Mouse (Mus musculus) liver, adult (tissue): ENCODE results near the gene Fmo1.

Experiments used
- GATA4 ChIP-seq: IDR thresholded peaks from 2 replicates; pipeline ENCODE4 v1.6.1; 2014; ENCODE audit warnings: mild to moderate bottlenecking, low read length; ENCODE audit not compliant: insufficient replicate concordance

The Fmo1 gene

GRCm38 (mm10) chr1:162871701-162872311 lies 5.4 kb upstream of the Fmo1 start:
- TF ChIP-seq GATA4 = no peak

- 0 out of 2 replicates have a peak, but pooled peaks have one; percentile 5 for TF ChIP-seq GATA4
These were observed 4.6 kb upstream of the Fmo1 start for GRCm38 (mm10) chr1:162870978-162871377.

DNA sequence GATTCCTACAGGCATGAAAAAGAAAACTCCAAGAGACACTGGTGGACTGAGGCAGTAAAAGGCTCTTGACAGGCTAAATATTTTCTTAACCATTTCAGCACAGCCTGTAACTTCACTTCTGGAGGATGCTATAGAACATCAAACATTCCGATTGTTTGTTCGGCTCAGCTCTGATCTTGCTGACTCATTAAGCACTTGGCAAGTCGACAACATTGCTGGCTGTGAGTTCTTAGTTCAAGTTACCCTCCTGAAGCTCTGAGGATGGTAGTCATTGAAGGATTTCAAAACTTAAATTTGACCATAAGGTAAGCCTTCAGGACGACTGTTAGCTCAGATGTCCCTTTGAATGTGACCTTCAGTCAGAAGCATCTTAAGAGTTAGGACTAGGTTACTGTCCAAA lies 986 bp upstream of the Fmo1 start:
- TF ChIP-seq GATA4 = no peak

DNA sequence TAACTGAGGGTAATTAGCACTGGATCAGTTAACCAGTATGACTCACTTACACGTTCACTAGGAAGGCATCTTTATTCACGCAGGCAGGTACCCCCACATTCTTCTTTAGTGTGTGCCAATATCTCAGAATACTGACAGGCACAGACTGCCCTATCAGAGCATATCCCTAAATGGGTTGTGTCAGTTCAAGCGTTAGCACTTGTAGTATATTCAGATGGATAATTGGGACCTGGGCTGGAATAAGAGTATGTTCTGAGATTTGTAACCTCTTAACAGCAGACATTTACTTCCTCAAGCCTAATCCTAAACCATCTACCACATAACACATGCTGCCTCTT lies 948 bp downstream of the Fmo1 start:
- TF ChIP-seq GATA4 = no peak

DNA sequence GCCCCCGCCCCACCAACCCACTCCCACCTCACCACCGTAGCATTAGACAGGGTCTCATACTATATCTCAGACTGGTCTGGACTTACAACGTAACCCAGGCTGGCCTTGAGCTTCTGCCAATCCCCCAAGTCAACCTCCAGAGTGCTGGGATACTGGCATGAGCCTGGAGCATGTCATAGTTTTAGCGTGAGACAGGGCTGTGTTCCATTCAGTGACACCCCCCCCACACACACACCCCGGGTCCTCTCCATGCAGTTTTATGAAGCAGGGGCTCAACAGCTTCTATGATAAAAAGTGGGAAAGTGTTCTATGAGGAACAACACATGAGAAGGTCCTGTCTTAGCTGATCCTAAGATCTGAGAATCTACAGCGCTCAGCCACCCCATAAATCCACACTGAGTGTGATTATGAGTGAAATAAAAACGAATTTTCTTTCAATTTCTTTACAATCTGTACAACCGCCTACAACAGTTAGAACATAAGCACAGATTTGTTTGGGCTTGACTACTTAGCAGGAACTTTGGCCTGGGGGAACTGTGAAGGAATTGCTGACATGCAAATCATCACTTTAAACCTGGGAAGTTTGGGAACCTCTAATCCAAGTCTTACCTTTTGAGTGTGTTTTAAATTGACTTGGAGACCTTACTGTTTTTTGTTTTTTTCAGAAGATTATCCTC lies 1.5 kb downstream of the Fmo1 start:
- TF ChIP-seq GATA4 = no peak

DNA sequence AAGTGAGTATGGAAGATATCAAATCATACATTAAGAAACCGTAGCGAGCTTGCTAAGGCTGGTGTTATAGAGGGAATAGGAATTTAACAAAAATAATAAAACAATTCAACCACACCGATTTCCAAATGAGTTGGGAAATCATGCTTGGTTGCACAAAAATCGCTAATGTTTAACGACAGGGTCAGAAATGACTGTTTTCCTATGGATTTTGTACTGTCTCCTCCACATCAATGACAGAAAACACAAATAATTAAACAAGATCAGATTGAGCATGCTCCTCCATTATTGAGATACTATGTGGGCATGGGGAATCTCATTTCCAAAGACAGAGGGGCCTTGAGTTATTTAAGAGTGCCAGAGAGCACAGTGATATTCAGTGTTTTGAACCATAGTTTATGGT lies 2.1 kb downstream of the Fmo1 start:
- no peak for TF ChIP-seq GATA4

GRCm38 (mm10) chr1:162863579-162863978 lies 2.8 kb downstream of the Fmo1 start:
- TF ChIP-seq GATA4 = no peak

- no peak for TF ChIP-seq GATA4
These were observed 4.1 kb downstream of the Fmo1 start for GRCm38 (mm10) chr1:162862328-162862727.

- TF ChIP-seq GATA4 = no peak
These were observed 6.3 kb downstream of the Fmo1 start for GRCm38 (mm10) chr1:162859996-162860605.

GRCm38 (mm10) chr1:162859545-162859976 lies 6.8 kb downstream of the Fmo1 start:
- no peak for TF ChIP-seq GATA4

DNA sequence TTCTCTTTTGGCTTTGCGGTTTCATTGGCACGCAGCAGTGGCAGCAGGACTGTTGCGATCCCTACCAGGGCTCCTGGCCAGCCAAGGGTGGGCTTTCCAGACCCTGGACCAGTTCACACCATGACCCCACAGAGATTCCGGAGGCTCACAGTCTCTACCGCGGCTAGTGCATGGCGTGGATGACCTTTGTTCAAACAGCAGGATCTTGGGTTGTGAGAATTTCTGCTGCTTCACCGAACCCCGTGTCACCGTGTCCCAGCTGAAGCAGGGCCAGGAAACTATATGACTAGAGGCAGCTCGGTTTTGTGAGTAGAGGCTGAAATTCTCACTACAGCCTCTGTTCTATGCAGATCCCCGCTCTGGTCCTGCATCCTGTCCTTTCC lies 7.7 kb downstream of the Fmo1 start:
- no peak for TF ChIP-seq GATA4

DNA sequence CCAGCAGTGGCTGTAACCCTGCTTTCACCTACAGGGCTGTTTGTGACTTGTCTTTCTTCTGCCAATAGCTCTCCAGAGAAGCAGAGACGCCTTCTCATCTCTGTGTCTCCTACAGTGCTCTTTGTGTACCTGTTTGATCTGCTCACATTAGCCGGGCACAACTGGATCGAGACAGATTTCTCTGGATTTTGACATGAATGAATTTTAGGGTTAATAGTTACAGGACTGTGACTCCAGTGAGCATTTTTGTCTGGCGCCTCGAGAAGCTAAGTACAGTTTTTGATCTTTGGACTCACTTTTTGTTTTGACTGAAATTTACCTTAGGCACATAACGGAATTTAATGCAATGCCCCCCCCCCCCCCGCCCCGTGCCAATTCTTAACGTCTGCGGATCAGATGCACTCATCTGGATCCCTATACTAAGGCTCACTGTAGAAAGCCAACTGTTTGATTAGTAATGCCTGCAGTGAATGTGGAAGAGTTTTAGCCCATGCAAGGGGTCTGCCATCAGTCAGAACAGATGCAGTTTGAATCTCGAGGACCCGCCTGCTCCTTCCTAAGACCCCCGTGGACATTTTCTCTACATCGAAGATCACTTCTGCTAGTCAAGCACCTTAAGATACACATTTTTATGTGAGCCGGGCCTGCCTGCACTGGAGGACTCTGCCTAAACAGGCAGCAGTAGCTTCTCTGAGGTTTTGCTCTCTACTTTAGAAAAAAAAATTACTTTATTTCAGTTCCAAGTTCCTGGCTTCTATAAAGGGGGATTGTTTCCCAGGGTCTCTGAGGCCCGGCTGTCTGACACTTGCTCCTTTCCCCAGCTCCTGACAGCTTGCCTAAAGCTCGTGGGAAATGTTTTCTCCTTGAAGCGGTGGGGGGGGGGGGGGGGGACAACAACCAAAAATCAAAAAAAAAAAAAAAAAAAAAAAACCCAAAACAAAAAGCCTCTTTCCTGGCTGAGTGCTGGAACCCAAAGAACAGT lies 8.4 kb downstream of the Fmo1 start:
- TF ChIP-seq GATA4 = no peak

DNA sequence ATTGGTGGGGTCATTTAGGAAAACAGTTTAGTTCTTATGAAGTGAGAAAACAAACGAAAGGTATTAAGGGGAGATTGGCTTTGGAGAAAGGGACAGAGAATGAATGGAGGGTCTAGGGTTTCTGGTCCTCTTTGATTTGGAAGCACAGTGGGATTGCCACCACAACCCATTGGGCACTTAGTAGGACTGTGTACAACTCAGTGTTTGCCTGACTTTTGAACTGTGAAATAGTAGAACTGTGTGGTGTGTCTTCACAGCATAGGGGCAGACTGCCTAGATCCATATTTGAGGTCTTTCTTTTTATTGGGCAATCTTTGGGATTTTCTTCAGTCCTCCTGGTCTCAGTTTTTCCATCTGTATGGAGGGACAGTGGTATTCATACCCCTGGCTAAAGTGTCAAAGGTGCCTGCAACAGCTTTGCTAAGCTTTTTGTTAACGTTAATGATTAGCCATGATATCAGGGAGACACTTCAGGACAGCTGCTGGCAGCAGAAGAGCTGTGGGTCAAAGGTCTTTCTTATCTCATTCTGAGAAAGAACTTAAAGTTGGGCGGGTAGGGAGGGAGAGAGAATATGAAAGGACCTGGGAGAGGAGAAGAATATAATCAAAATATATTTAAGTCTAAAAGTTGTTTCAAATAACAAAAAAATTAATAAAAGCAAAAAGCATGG lies 12.5 kb downstream of the Fmo1 start:
- TF ChIP-seq GATA4 = peak; percentile 63; the same call in 1 of the 2 replicates

- TF ChIP-seq GATA4 = no peak
These were observed 18.9 kb downstream of the Fmo1 start for GRCm38 (mm10) chr1:162847554-162847953.

DNA sequence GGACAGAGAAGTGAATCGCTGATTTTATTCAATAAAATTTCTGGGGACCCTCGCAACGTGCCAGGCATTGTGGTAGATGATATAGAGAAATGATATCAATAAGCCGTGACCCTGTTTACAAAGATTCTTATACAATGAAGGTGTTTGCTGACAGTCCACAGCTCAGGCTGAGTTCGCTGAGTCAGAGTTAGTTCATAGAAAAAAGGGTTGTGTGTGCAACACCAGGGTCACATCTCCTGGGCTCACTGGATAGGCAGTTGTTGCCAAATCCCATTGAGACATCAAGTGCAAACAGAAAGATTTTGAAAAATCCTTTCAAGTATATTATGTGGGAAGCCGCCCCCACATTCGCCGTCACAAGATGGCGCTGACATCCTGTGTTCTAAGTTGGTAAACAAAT lies 26.2 kb downstream of the Fmo1 start:
- no peak for TF ChIP-seq GATA4

- no peak for TF ChIP-seq GATA4
These were observed 27.4 kb downstream of the Fmo1 start for GRCm38 (mm10) chr1:162838976-162839375.
